Mouse (Mus musculus): Measurements from ENCODE around the gene Auts2. TPM values are rescaled to one million over a fixed set of nuclear protein-coding genes. Genes with fewer than 3 reads are reported as not detected.

Gene Auts2
- polyA plus RNA-seq, 1 experiment: 0.01 TPM

DNA sequence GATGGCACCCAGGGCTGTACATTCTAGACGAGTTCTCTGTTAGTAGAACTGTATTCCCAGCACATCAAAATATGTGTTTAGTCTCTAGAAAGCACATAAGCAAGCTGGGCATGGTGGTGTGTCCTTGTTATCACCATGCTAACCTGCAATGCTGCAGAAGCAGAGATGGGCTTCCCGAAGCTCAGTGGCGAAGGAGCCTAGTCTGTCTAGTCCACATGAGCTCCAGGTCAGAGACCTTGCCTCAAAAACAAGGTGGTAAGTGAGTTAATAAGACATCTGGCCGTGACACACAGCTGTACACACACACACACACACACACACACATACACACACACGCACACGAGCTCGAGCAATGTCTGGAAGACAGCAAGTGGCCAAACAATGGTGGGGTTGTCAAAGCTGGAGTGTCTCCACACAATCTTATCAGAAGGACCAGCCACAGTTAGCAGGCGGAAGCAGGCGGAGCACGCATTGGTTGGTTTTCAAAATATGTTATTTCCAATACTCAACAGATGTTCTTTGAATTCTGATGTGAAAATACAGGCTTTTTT is 729.1 kb downstream of the Auts2 start:
- peaks cover 30% of the 10 kb centered on the region for H3K4me1 ChIP-seq (ENCODE audit: control insufficient read depth)
- H3K36me3 ChIP-seq (ENCODE audit: control insufficient read depth): no peaks in the 10 kb centered on the region
- no peaks in the 10 kb centered on the region for H3K9me3 ChIP-seq (ENCODE audit: control insufficient read depth, low read length)
- TF ChIP-seq GATA1 (IDR thresholded peaks at IDR 0.05; ENCODE audit: low read length) (no peak), TAL1 (IDR thresholded peaks at IDR 0.05; ENCODE audit: low read length) (no peak)
- H3K27me3 ChIP-seq (ENCODE audit: control insufficient read depth): no peaks in the 10 kb centered on the region
- H3K4me3 ChIP-seq (replicated peaks): no peak overlapping the region

DNA sequence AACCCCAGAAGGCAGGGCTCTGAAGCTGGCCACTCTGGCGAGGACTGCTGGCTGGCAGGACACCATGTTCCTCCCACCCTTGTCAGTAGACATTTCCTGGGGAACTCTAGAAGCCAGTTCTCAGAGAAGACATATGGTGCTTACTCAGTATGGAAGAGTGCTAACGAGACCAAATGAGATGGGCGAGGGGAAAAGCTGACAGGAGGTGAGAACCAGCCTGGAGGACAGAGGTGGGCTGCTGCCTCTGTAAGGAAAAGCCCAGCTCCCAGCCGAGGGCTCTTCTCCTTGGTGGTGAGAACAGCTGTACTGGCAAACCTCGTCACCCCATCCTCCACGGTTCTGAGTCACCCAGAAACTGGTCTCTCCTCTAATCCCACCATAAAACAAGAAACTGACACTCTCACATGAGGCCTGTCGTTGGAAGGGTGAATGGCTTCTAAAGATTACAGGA is 729.8 kb downstream of the Auts2 start:
- no peaks in the 10 kb centered on the region for H3K36me3 ChIP-seq (ENCODE audit: control insufficient read depth)
- H3K9me3 ChIP-seq (ENCODE audit: control insufficient read depth, low read length): no peaks in the 10 kb centered on the region
- no peak overlapping the region for H3K4me3 ChIP-seq (replicated peaks)
- H3K4me1 ChIP-seq (ENCODE audit: control insufficient read depth): peaks cover 30% of the 10 kb centered on the region
- no peaks in the 10 kb centered on the region for H3K27me3 ChIP-seq (ENCODE audit: control insufficient read depth)
- no peak for TF ChIP-seq GATA1 (IDR thresholded peaks at IDR 0.05; ENCODE audit: low read length)
- no peak for TF ChIP-seq TAL1 (IDR thresholded peaks at IDR 0.05; ENCODE audit: low read length)

DNA sequence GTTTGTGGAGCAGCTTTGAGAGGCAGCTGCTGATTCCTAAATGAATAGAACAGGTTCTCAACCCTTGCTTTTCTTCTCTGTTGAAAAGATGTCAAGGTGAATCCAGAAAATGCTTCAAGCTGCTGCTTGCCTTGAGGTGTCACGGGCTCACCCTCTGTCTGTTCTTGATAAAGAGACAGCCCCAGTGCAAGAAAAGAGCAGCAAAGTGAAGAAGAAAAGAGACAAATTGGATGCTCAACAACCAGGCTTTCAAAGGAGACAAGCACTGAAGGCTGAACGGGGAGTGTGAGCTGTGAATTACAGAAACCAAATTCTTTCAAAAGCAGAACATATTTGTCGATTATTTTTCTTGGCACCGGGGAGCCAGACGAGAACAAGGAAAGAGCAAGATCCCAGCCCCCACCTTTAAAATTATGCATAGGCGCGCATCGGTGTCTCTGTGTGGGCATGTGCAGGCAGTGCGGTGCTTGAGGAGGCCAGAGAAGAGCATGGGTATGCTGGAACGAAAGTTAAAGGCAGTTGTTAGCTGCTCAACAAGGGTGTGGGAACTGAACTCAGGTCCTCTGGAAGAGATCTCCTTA is 730.6 kb downstream of the Auts2 start:
- no peaks in the 10 kb centered on the region for H3K27me3 ChIP-seq (ENCODE audit: control insufficient read depth)
- TF ChIP-seq TAL1 (IDR thresholded peaks at IDR 0.05; ENCODE audit: low read length): no peak
- TF ChIP-seq GATA1 (IDR thresholded peaks at IDR 0.05; ENCODE audit: low read length): no peak
- H3K9me3 ChIP-seq (ENCODE audit: control insufficient read depth, low read length): no peaks in the 10 kb centered on the region
- H3K4me1 ChIP-seq (ENCODE audit: control insufficient read depth): peaks cover 30% of the 10 kb centered on the region
- no peak overlapping the region for H3K4me3 ChIP-seq (replicated peaks)
- H3K36me3 ChIP-seq (ENCODE audit: control insufficient read depth): no peaks in the 10 kb centered on the region

- H3K27me3 ChIP-seq (ENCODE audit: control insufficient read depth): no peaks in the 10 kb centered on the region
- no peaks in the 10 kb centered on the region for H3K9me3 ChIP-seq (ENCODE audit: control insufficient read depth, low read length)
- TF ChIP-seq TAL1 (IDR thresholded peaks at IDR 0.05; ENCODE audit: low read length) (no peak), GATA1 (IDR thresholded peaks at IDR 0.05; ENCODE audit: low read length) (no peak)
- no peaks in the 10 kb centered on the region for H3K36me3 ChIP-seq (ENCODE audit: control insufficient read depth)
- H3K4me3 ChIP-seq (replicated peaks): no peak overlapping the region
- no peaks in the 10 kb centered on the region for H3K4me1 ChIP-seq (ENCODE audit: control insufficient read depth)
Observed at GRCm38 (mm10) chr5:131806350-131806749, 736.8 kb downstream of the Auts2 start.

DNA sequence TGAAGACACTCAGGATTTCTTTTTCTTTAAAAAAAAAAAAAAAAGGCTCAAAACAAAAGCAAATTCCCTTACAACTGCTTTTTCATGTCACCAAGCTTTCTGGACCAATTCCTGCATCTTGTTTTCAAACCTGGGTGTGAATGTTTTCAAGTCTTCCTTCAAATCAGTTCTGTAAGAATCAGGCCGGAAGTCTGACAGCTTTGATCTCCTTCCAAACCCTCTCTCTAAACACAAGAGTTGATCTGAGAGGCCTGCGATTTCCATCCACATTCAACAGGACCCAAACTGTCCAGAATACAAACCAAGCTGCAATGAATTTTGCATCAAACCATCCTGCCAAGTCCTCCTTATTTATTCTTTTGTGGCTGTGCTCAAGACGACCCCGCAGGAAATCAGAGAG is 737.9 kb downstream of the Auts2 start:
- Histone ChIP-seq H3K4me3 (replicated peaks) (no peak overlapping the region), H3K4me1 (ENCODE audit: control insufficient read depth) (no peaks in the 10 kb centered on the region), H3K27me3 (ENCODE audit: control insufficient read depth) (no peaks in the 10 kb centered on the region), H3K36me3 (ENCODE audit: control insufficient read depth) (no peaks in the 10 kb centered on the region), H3K9me3 (ENCODE audit: control insufficient read depth, low read length) (no peaks in the 10 kb centered on the region)
- TF ChIP-seq GATA1 (IDR thresholded peaks at IDR 0.05; ENCODE audit: low read length): no peak
- TF ChIP-seq TAL1 (IDR thresholded peaks at IDR 0.05; ENCODE audit: low read length): no peak

DNA sequence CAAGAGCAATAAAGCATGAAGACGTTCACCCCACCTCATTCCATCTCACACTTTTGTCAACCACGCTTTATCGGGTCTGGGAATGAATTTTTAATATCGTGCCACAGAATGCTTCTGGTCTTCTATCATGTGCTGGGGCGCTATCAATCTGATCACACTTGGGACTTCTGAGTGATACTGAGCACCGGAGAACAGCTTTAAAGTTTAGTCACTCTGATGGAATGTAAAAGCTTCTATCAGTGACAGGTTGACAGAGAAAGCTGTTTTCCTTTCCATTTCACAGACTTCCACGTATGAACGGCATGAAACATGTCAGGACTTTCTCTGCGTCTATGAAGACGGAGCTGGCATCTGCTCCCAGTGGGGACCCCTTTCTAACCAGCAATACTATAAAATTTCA is 739.5 kb downstream of the Auts2 start:
- Histone ChIP-seq H3K4me1 (ENCODE audit: control insufficient read depth) (no peaks in the 10 kb centered on the region), H3K4me3 (replicated peaks) (no peak overlapping the region), H3K27me3 (ENCODE audit: control insufficient read depth) (no peaks in the 10 kb centered on the region), H3K9me3 (ENCODE audit: control insufficient read depth, low read length) (no peaks in the 10 kb centered on the region), H3K36me3 (ENCODE audit: control insufficient read depth) (no peaks in the 10 kb centered on the region)
- TF ChIP-seq GATA1 (IDR thresholded peaks at IDR 0.05; ENCODE audit: low read length): no peak
- TF ChIP-seq TAL1 (IDR thresholded peaks at IDR 0.05; ENCODE audit: low read length): no peak

DNA sequence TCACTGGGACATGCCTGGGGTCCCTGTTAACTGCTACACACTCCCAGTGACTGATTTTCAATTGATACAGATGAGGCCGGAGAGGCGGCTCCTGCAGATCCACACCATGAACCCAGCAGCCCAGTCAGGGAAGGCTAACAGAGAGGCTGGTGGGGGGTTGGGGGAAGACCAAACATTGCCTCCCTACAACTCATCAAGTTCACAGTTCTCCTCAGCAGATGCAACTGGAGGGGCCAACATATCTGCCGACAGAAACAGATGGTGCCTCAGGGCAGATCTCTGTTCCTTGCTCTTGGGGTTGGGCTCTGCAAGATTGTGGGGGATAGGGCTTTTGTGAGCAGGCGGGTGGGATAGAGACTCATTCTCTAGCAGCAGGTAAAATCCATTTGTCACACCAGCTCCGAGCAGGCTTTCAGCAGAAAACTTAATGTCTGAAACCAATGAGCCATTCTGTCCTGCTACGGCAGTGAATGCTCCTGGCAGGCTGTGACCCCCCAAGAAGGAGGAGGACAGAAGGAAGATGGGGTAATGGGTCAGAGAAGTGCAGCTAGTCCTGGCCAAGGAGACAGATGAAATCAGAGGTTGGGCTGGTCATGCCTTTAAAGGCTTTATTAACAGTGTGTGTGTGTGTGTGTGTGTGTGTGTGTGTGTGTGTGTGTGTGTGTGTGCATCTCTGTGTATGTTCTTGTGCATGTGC is 740.7 kb downstream of the Auts2 start:
- Histone ChIP-seq H3K9me3 (ENCODE audit: control insufficient read depth, low read length) (no peaks in the 10 kb centered on the region), H3K4me3 (replicated peaks) (no peak overlapping the region), H3K36me3 (ENCODE audit: control insufficient read depth) (no peaks in the 10 kb centered on the region), H3K4me1 (ENCODE audit: control insufficient read depth) (no peaks in the 10 kb centered on the region), H3K27me3 (ENCODE audit: control insufficient read depth) (no peaks in the 10 kb centered on the region)
- TF ChIP-seq GATA1 (IDR thresholded peaks at IDR 0.05; ENCODE audit: low read length) (no peak), TAL1 (IDR thresholded peaks at IDR 0.05; ENCODE audit: low read length) (no peak)

- no peaks in the 10 kb centered on the region for H3K9me3 ChIP-seq (ENCODE audit: control insufficient read depth, low read length)
- no peaks in the 10 kb centered on the region for H3K4me1 ChIP-seq (ENCODE audit: control insufficient read depth)
- no peaks in the 10 kb centered on the region for H3K27me3 ChIP-seq (ENCODE audit: control insufficient read depth)
- TF ChIP-seq TAL1 (IDR thresholded peaks at IDR 0.05; ENCODE audit: low read length) (no peak), GATA1 (IDR thresholded peaks at IDR 0.05; ENCODE audit: low read length) (no peak)
- no peaks in the 10 kb centered on the region for H3K36me3 ChIP-seq (ENCODE audit: control insufficient read depth)
- H3K4me3 ChIP-seq (replicated peaks): no peak overlapping the region
Observed at GRCm38 (mm10) chr5:131801924-131802323, 741.2 kb downstream of the Auts2 start.

GRCm38 (mm10) chr5:131798373-131798772 is 744.8 kb downstream of the Auts2 start:
- Histone ChIP-seq H3K27me3 (ENCODE audit: control insufficient read depth) (no peaks in the 10 kb centered on the region), H3K4me1 (ENCODE audit: control insufficient read depth) (no peaks in the 10 kb centered on the region), H3K4me3 (replicated peaks) (no peak overlapping the region), H3K9me3 (ENCODE audit: control insufficient read depth, low read length) (no peaks in the 10 kb centered on the region), H3K36me3 (ENCODE audit: control insufficient read depth) (no peaks in the 10 kb centered on the region)
- TF ChIP-seq TAL1 (IDR thresholded peaks at IDR 0.05; ENCODE audit: low read length): no peak
- TF ChIP-seq GATA1 (IDR thresholded peaks at IDR 0.05; ENCODE audit: low read length): no peak
